Mouse (Mus musculus) heart, postnatal 0 days (tissue): Measurements from ENCODE around the gene Cdyl.

Source experiments
- CTCF ChIP-seq: IDR thresholded peaks from 2 replicates; pipeline ENCODE4 v1.5.1; 2016; ENCODE audit warnings: antibody characterized with exemption, control low read depth, low read depth
- EP300 ChIP-seq: IDR thresholded peaks from 2 replicates; pipeline ENCODE4 v1.6.1; 2016; ENCODE audit warnings: antibody characterized with exemption, low read depth

- TF ChIP-seq CTCF (no peak), EP300 (no peak)
Observed at GRCm38 (mm10) chr13:35614832-35615479, 44.7 kb upstream of the Cdyl start.
